Mouse (Mus musculus): Measurements from ENCODE around the gene Shroom1. TPM values are rescaled to one million over a fixed set of nuclear protein-coding genes. Genes with fewer than 3 reads are reported as not detected.

Gene Shroom1
- polyA plus RNA-seq, 1 experiment from 2014 or later = 2.5 TPM

GRCm38 (mm10) chr11:53427993-53428715 is 28.9 kb upstream of the Shroom1 start:
- no peak overlapping the region for H3K4me3 ChIP-seq (replicated peaks; ENCODE audit: low read length)
- H3K36me3 ChIP-seq (replicated peaks; ENCODE audit: control insufficient read depth, insufficient read depth) = peaks cover 14% of the 10 kb centered on the region
- no peak overlapping the region for H3K27ac ChIP-seq
- no peaks in the 10 kb centered on the region for H3K9me3 ChIP-seq (ENCODE audit: control insufficient read depth, low read length)
- WGBS = 93% methylated on average over 3 of the region's 3 CpGs
- peaks cover 13% of the 10 kb centered on the region for H3K4me1 ChIP-seq (replicated peaks; ENCODE audit: control insufficient read depth, insufficient read depth, low read length)
- H3K9ac ChIP-seq = no peak overlapping the region
- ATAC-seq (ENCODE audit: low FRiP score) (no peak), DNase-seq (ENCODE audit: low spot score) (no peak)
- H3K4me2 ChIP-seq (replicated peaks) = no peak overlapping the region
- no peaks in the 10 kb centered on the region for H3K27me3 ChIP-seq (ENCODE audit: control insufficient read depth, insufficient read depth, low read length)

- Histone ChIP-seq H3K27me3 (ENCODE audit: control insufficient read depth, insufficient read depth, low read length) (no peaks in the 10 kb centered on the region), H3K4me2 (replicated peaks) (no peak overlapping the region), H3K9ac (no peak overlapping the region), H3K27ac (no peak overlapping the region), H3K4me1 (replicated peaks; ENCODE audit: control insufficient read depth, insufficient read depth, low read length) (peaks cover 13% of the 10 kb centered on the region), H3K4me3 (replicated peaks; ENCODE audit: low read length) (no peak overlapping the region), H3K9me3 (ENCODE audit: control insufficient read depth, low read length) (no peaks in the 10 kb centered on the region), H3K36me3 (replicated peaks; ENCODE audit: control insufficient read depth, insufficient read depth) (peaks cover 14% of the 10 kb centered on the region)
- no peak for ATAC-seq (ENCODE audit: low FRiP score)
- DNase-seq (ENCODE audit: low spot score) = no peak
- WGBS = 94% methylated on average over 5 of the region's 5 CpGs
Measured at GRCm38 (mm10) chr11:53428716-53429057, 28.3 kb upstream of the Shroom1 start.

GRCm38 (mm10) chr11:53429182-53429581 is 27.8 kb upstream of the Shroom1 start:
- H3K4me3 ChIP-seq (replicated peaks; ENCODE audit: low read length) = 0 out of 2 replicates have a peak overlapping the region, but pooled peaks have one; percentile 66
- no peaks in the 10 kb centered on the region for H3K27me3 ChIP-seq (ENCODE audit: control insufficient read depth, insufficient read depth, low read length)
- no peak for DNase-seq (ENCODE audit: low spot score)
- H3K36me3 ChIP-seq (replicated peaks; ENCODE audit: control insufficient read depth, insufficient read depth) = peaks cover 14% of the 10 kb centered on the region
- H3K9ac ChIP-seq = no peak overlapping the region
- peak overlapping the region; percentile 73 for H3K4me2 ChIP-seq (replicated peaks)
- H3K9me3 ChIP-seq (ENCODE audit: control insufficient read depth, low read length) = no peaks in the 10 kb centered on the region
- no peak overlapping the region for H3K27ac ChIP-seq
- no peak for ATAC-seq (ENCODE audit: low FRiP score)
- H3K4me1 ChIP-seq (replicated peaks; ENCODE audit: control insufficient read depth, insufficient read depth, low read length) = peaks cover 13% of the 10 kb centered on the region

GRCm38 (mm10) chr11:53430300-53430669 is 26.7 kb upstream of the Shroom1 start:
- Histone ChIP-seq H3K4me3 (replicated peaks; ENCODE audit: low read length) (peak overlapping the region; percentile 66), H3K9ac (peak overlapping the region; percentile 88), H3K9me3 (ENCODE audit: control insufficient read depth, low read length) (no peaks in the 10 kb centered on the region), H3K36me3 (replicated peaks; ENCODE audit: control insufficient read depth, insufficient read depth) (peaks cover 14% of the 10 kb centered on the region), H3K4me2 (replicated peaks) (peak overlapping the region; percentile 73), H3K4me1 (replicated peaks; ENCODE audit: control insufficient read depth, insufficient read depth, low read length) (peaks cover 13% of the 10 kb centered on the region), H3K27ac (peak overlapping the region; percentile 85), H3K27me3 (ENCODE audit: control insufficient read depth, insufficient read depth, low read length) (no peaks in the 10 kb centered on the region)
- under 1% methylated on average over 34 of the region's 34 CpGs for WGBS
- DNase-seq (ENCODE audit: low spot score) = no peak
- ATAC-seq (ENCODE audit: low FRiP score) = peak; percentile 73; the same call in 1 of the 2 replicates

GRCm38 (mm10) chr11:53430670-53431346 is 26.2 kb upstream of the Shroom1 start, which contains the start of the genes Uqcrq and Gdf9:
Gene Uqcrq (minus strand): TSS chr11:53430831.
Gene Gdf9 (plus strand): TSS chr11:53431023.
- ATAC-seq (ENCODE audit: low FRiP score) = peak; percentile 96
- peak within 1 kb of the TSS; percentile 85 for H3K27ac ChIP-seq
- no peaks in the 10 kb centered on the region for H3K27me3 ChIP-seq (ENCODE audit: control insufficient read depth, insufficient read depth, low read length)
- peaks cover 13% of the 10 kb centered on the region for H3K4me1 ChIP-seq (replicated peaks; ENCODE audit: control insufficient read depth, insufficient read depth, low read length)
- no peaks in the 10 kb centered on the region for H3K9me3 ChIP-seq (ENCODE audit: control insufficient read depth, low read length)
- H3K4me3 ChIP-seq (replicated peaks; ENCODE audit: low read length) = peak within 1 kb of the TSS; percentile 66
- peak within 1 kb of the TSS; percentile 88 for H3K9ac ChIP-seq
- under 1% methylated on average over 44 of the region's 44 CpGs for WGBS
- H3K36me3 ChIP-seq (replicated peaks; ENCODE audit: control insufficient read depth, insufficient read depth) = peaks cover 14% of the 10 kb centered on the region
- DNase-seq (ENCODE audit: low spot score) = peak; percentile 100
- peak within 1 kb of the TSS; percentile 73 for H3K4me2 ChIP-seq (replicated peaks)

GRCm38 (mm10) chr11:53431347-53432056 is 25.5 kb upstream of the Shroom1 start:
- H3K27me3 ChIP-seq (ENCODE audit: control insufficient read depth, insufficient read depth, low read length) = no peaks in the 10 kb centered on the region
- H3K36me3 ChIP-seq (replicated peaks; ENCODE audit: control insufficient read depth, insufficient read depth) = peaks cover 14% of the 10 kb centered on the region
- peak overlapping the region; percentile 73 for H3K4me2 ChIP-seq (replicated peaks)
- peak overlapping the region; percentile 66 for H3K4me3 ChIP-seq (replicated peaks; ENCODE audit: low read length)
- peaks cover 13% of the 10 kb centered on the region for H3K4me1 ChIP-seq (replicated peaks; ENCODE audit: control insufficient read depth, insufficient read depth, low read length)
- H3K9me3 ChIP-seq (ENCODE audit: control insufficient read depth, low read length) = no peaks in the 10 kb centered on the region
- 19% methylated on average over 9 of the region's 9 CpGs for WGBS
- no peak for ATAC-seq (ENCODE audit: low FRiP score)
- peak overlapping the region; percentile 85 for H3K27ac ChIP-seq
- DNase-seq (ENCODE audit: low spot score) = no peak
- peak overlapping the region; percentile 41 for H3K9ac ChIP-seq

GRCm38 (mm10) chr11:53433057-53433456 is 23.9 kb upstream of the Shroom1 start:
- Histone ChIP-seq H3K27me3 (ENCODE audit: control insufficient read depth, insufficient read depth, low read length) (no peaks in the 10 kb centered on the region), H3K4me3 (replicated peaks; ENCODE audit: low read length) (no peak overlapping the region), H3K4me1 (replicated peaks; ENCODE audit: control insufficient read depth, insufficient read depth, low read length) (peaks cover 13% of the 10 kb centered on the region), H3K4me2 (replicated peaks) (no peak overlapping the region), H3K36me3 (replicated peaks; ENCODE audit: control insufficient read depth, insufficient read depth) (peaks cover 7% of the 10 kb centered on the region), H3K27ac (no peak overlapping the region), H3K9me3 (ENCODE audit: control insufficient read depth, low read length) (no peaks in the 10 kb centered on the region), H3K9ac (no peak overlapping the region)
- DNase-seq (ENCODE audit: low spot score) = no peak
- ATAC-seq (ENCODE audit: low FRiP score) = no peak
- WGBS = 79% methylated on average over 6 of the region's 6 CpGs

GRCm38 (mm10) chr11:53435504-53435903 is 21.5 kb upstream of the Shroom1 start:
- Histone ChIP-seq H3K36me3 (replicated peaks; ENCODE audit: control insufficient read depth, insufficient read depth) (no peaks in the 10 kb centered on the region), H3K27me3 (ENCODE audit: control insufficient read depth, insufficient read depth, low read length) (no peaks in the 10 kb centered on the region), H3K9me3 (ENCODE audit: control insufficient read depth, low read length) (no peaks in the 10 kb centered on the region), H3K4me1 (replicated peaks; ENCODE audit: control insufficient read depth, insufficient read depth, low read length) (peaks cover 3% of the 10 kb centered on the region; the same call in 1 of the 2 replicates), H3K9ac (no peak overlapping the region), H3K27ac (no peak overlapping the region), H3K4me2 (replicated peaks) (no peak overlapping the region), H3K4me3 (replicated peaks; ENCODE audit: low read length) (no peak overlapping the region)
- WGBS = 86% methylated on average over 8 of the region's 8 CpGs
- DNase-seq (ENCODE audit: low spot score) = no peak
- ATAC-seq (ENCODE audit: low FRiP score) = no peak

GRCm38 (mm10) chr11:53436338-53436737 is 20.7 kb upstream of the Shroom1 start:
- Histone ChIP-seq H3K4me1 (replicated peaks; ENCODE audit: control insufficient read depth, insufficient read depth, low read length) (peaks cover 3% of the 10 kb centered on the region; the same call in 1 of the 2 replicates), H3K4me2 (replicated peaks) (no peak overlapping the region), H3K9ac (no peak overlapping the region), H3K27me3 (ENCODE audit: control insufficient read depth, insufficient read depth, low read length) (no peaks in the 10 kb centered on the region), H3K9me3 (ENCODE audit: control insufficient read depth, low read length) (no peaks in the 10 kb centered on the region), H3K36me3 (replicated peaks; ENCODE audit: control insufficient read depth, insufficient read depth) (no peaks in the 10 kb centered on the region), H3K27ac (no peak overlapping the region), H3K4me3 (replicated peaks; ENCODE audit: low read length) (no peak overlapping the region)
- WGBS = 92% methylated on average over 6 of the region's 6 CpGs
- ATAC-seq (ENCODE audit: low FRiP score) (no peak), DNase-seq (ENCODE audit: low spot score) (no peak)
